Mouse (Mus musculus): ENCODE results near the gene Gm30083.

Gene Gm30083

GRCm38 (mm10) chr14:33959341-33959740, 55.6 kb downstream of the Gm30083 start:
- in situ Hi-C loops (cut with MseI, MboI), result no loop called here

- in situ Hi-C loops (cut with MseI, MboI), result no loop called here
These were observed 56.1 kb downstream of the Gm30083 start for GRCm38 (mm10) chr14:33958841-33959240.

GRCm38 (mm10) chr14:33958186-33958585, 56.8 kb downstream of the Gm30083 start:
- in situ Hi-C loops (cut with MseI, MboI), result no loop called here

GRCm38 (mm10) chr14:33956055-33956454, 58.9 kb downstream of the Gm30083 start:
- in situ Hi-C loops (cut with MseI, MboI), result no loop called here

GRCm38 (mm10) chr14:33953761-33954160, 61.2 kb downstream of the Gm30083 start, which contains the start of gene Rbp3:
Gene Rbp3, plus strand, starts transcription at chr14:33954003.
- in situ Hi-C loops (cut with MseI, MboI), result no loop called here

- in situ Hi-C loops (cut with MseI, MboI), result no loop called here
These were observed 62.6 kb downstream of the Gm30083 start for GRCm38 (mm10) chr14:33952233-33952981.

- in situ Hi-C loops (cut with MseI, MboI), result no loop called here
These were observed 68.9 kb downstream of the Gm30083 start for GRCm38 (mm10) chr14:33946125-33946524.

- in situ Hi-C loops (cut with MseI, MboI), result no loop called here
These were observed 72.8 kb downstream of the Gm30083 start for GRCm38 (mm10) chr14:33942222-33942621.

GRCm38 (mm10) chr14:33940739-33941138, 74.2 kb downstream of the Gm30083 start, which contains the start of gene Gdf2:
Gene Gdf2, plus strand, starts transcription at chr14:33941039.
- in situ Hi-C loops (cut with MseI, MboI), result no loop called here

- in situ Hi-C loops (cut with MseI, MboI), result loop anchor here in 1 of 2 experiments (10.0 kb wide), 1 partner anchor 264 kb away; no protein-coding TSS in a partner anchor
These were observed 75.9 kb downstream of the Gm30083 start for GRCm38 (mm10) chr14:33939117-33939516.
